Mouse (Mus musculus): ENCODE results near the gene Phactr2. TPM values are rescaled to one million over a fixed set of nuclear protein-coding genes. Genes with fewer than 3 reads are reported as not detected.

Phactr2 gene
- total RNA-seq, 4 experiments from 2014 or later: 26.8 to 35.3 (median 31.0) TPM

Other genes with a start within 250 kb of the Phactr2 start
- 10 to 100 TPM; 19.7 to 37.1 (median 27.6) TPM for gene Fuca2, start 25.1 kb upstream of the Phactr2 start, total RNA-seq (2022)
- 1 to 10 TPM; 3.7 to 5.3 (median 4.8) TPM for gene Adat2, start 78.5 kb upstream of the Phactr2 start, total RNA-seq (2022)
- gene Pex3, start 78.7 kb upstream of the Phactr2 start, total RNA-seq (2022): 10 to 100 TPM; 29.0 to 37.5 (median 30.5) TPM